Mouse (Mus musculus): ENCODE data around the gene Tbxas1.

Tbxas1 gene

GRCm38 (mm10) chr6:39003126-39003525, 127.9 kb downstream of the Tbxas1 start:
- no peak for DNase-seq (ENCODE audit: low read depth)

GRCm38 (mm10) chr6:39004003-39004473, 128.8 kb downstream of the Tbxas1 start:
- no peak for DNase-seq (ENCODE audit: low read depth)

- no peak for DNase-seq (ENCODE audit: low read depth)
Observed at GRCm38 (mm10) chr6:39005267-39005944, 130.2 kb downstream of the Tbxas1 start.

GRCm38 (mm10) chr6:39005945-39006572, 130.9 kb downstream of the Tbxas1 start:
- no peak for DNase-seq (ENCODE audit: low read depth)

GRCm38 (mm10) chr6:39007223-39007622, 132.0 kb downstream of the Tbxas1 start:
- no peak for DNase-seq (ENCODE audit: low read depth)

GRCm38 (mm10) chr6:39008116-39008515, 132.9 kb downstream of the Tbxas1 start:
- no peak for DNase-seq (ENCODE audit: low read depth)

GRCm38 (mm10) chr6:39013034-39013832, 138.0 kb downstream of the Tbxas1 start:
- DNase-seq (ENCODE audit: low read depth) = no peak

- no peak for DNase-seq (ENCODE audit: low read depth)
Observed at GRCm38 (mm10) chr6:39017942-39018341, 142.7 kb downstream of the Tbxas1 start.

GRCm38 (mm10) chr6:39018805-39019204, 143.6 kb downstream of the Tbxas1 start:
- DNase-seq (ENCODE audit: low read depth) = no peak

GRCm38 (mm10) chr6:39019219-39019618, 144.0 kb downstream of the Tbxas1 start:
- peak; percentile 45 for DNase-seq (ENCODE audit: low read depth)

GRCm38 (mm10) chr6:39021909-39022308, 146.7 kb downstream of the Tbxas1 start:
- no peak for DNase-seq (ENCODE audit: low read depth)

GRCm38 (mm10) chr6:39022461-39023181, 147.4 kb downstream of the Tbxas1 start:
- DNase-seq (ENCODE audit: low read depth) = no peak

GRCm38 (mm10) chr6:39024631-39025030, 149.4 kb downstream of the Tbxas1 start:
- no peak for DNase-seq (ENCODE audit: low read depth)

- DNase-seq (ENCODE audit: low read depth) = no peak
Observed at GRCm38 (mm10) chr6:39025038-39025437, 149.8 kb downstream of the Tbxas1 start.

GRCm38 (mm10) chr6:39030714-39031113, 155.5 kb downstream of the Tbxas1 start:
- no peak for DNase-seq (ENCODE audit: low read depth)

GRCm38 (mm10) chr6:39033676-39034075, 158.5 kb downstream of the Tbxas1 start:
- no peak for DNase-seq (ENCODE audit: low read depth)

- no peak for DNase-seq (ENCODE audit: low read depth)
Observed at GRCm38 (mm10) chr6:39035039-39035438, 159.8 kb downstream of the Tbxas1 start.

GRCm38 (mm10) chr6:39036204-39036603, 161.0 kb downstream of the Tbxas1 start:
- DNase-seq (ENCODE audit: low read depth) = no peak

- DNase-seq (ENCODE audit: low read depth) = no peak
Observed at GRCm38 (mm10) chr6:39040451-39040850, 165.2 kb downstream of the Tbxas1 start.

GRCm38 (mm10) chr6:39049141-39049540, 173.9 kb downstream of the Tbxas1 start:
- DNase-seq (ENCODE audit: low read depth) = no peak

- no peak for DNase-seq (ENCODE audit: low read depth)
Observed at GRCm38 (mm10) chr6:39050836-39051235, 175.6 kb downstream of the Tbxas1 start.

Measured in fibroblast of lung, adult 2 months (primary cell).